Mouse (Mus musculus): ENCODE data around the gene Hs3st6.

DNA sequence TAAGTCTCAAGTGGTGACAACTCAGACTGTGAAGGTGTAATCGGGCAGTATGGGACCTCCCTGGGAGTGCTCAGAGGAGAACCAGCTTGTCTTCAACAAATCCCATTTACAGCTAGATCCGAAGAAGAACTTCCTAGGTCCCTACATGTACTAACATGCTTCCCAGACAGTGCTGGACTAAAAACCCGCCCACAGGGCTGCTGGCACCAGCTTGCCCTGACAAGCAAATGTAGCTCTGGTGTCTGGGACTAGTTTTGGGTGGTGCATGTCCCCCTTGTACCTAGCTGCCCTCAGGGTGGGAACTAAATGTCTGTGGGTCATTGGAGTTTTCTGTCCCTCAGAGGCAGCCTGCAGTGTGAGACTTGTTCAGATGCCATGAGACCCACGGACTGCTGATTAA is 1.3 kb upstream of the Hs3st6 start:
- TF ChIP-seq CTCF (IDR thresholded peaks at IDR 0.05; ENCODE audit: borderline replicate concordance, insufficient read depth, low read length) (no peak), POLR2A (IDR thresholded peaks at IDR 0.05; ENCODE audit: low read depth, low read length) (no peak)
